ENCODE assay signal across 21 mouse cellular contexts in the genomic region with DNA sequence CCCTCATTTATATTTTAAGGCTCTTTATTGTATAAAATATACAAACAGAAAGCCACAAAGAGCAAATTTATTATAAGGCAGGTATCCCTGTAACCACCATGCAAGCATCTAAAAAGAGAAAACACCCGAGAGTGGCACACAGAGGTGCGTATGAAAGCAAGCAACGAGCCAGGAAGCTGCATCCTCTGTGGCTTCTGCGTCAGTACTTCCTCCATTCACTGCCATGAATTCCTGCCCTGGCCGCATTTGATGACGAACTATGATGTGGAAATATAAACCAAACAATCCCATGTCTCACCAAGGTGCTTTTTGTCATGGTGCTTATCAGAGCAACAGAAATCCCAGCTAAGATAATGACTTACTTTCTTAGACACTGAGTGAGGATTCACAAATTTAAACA.
"Had no signal": no experiment of that assay in that cellular context is flagged by ENCODE, and none has a peak within 500 bp of the region (broad histone marks: within the 10 kb centered on the region; RNA-seq: fewer than 3 reads in every experiment).

No protein-coding gene starts in this region.

- H3K27ac ChIP-seq: limb, embryonic 10.5 days; limb, embryonic 13.5 days; liver, embryonic 12.5 days; liver, embryonic 15.5 days; lung, embryonic 15.5 days; midbrain, embryonic 12.5 days had no signal

- H3K9ac ChIP-seq: limb, embryonic 13.5 days; liver, embryonic 12.5 days; liver, embryonic 15.5 days; lung, embryonic 15.5 days; midbrain, embryonic 12.5 days had no signal

- H3K4me3 ChIP-seq: limb, embryonic 10.5 days; limb, embryonic 13.5 days; liver, embryonic 12.5 days; liver, embryonic 15.5 days; lung, embryonic 15.5 days; midbrain, embryonic 12.5 days had no signal

- DNase-seq: kidney, adult 18-20 months; kidney, adult 9 months; kidney, postnatal 14 days; kidney, postnatal 4 days; layer of hippocampus, postnatal 36 days; liver; lung, adult 18-20 months; lung, postnatal 10 days; lung, postnatal 36 days; retina, postnatal 1 day; right cerebral cortex, postnatal 25 days; spleen, adult 18-20 months; thymus, adult 18-20 months; thymus, postnatal 36 days had no signal

- H3K27me3 ChIP-seq: limb, embryonic 13.5 days; liver, embryonic 12.5 days; liver, embryonic 15.5 days; lung, embryonic 15.5 days; midbrain, embryonic 12.5 days had no signal

- H3K36me3 ChIP-seq: limb, embryonic 10.5 days; liver, embryonic 12.5 days; liver, embryonic 15.5 days; lung, embryonic 15.5 days; midbrain, embryonic 12.5 days had no signal

- H3K9me3 ChIP-seq: limb, embryonic 10.5 days; limb, embryonic 13.5 days; liver, embryonic 12.5 days; liver, embryonic 15.5 days; lung, embryonic 15.5 days; midbrain, embryonic 12.5 days had no signal

- H3K4me1 ChIP-seq: limb, embryonic 13.5 days; liver, embryonic 12.5 days; liver, embryonic 15.5 days; lung, embryonic 15.5 days had no signal

- ATAC-seq: liver, embryonic 12.5 days; midbrain, embryonic 16.5 days had no signal

- H3K4me2 ChIP-seq: limb, embryonic 13.5 days; liver, embryonic 12.5 days; liver, embryonic 15.5 days; lung, embryonic 15.5 days; midbrain, embryonic 12.5 days had no signal
